Mouse (Mus musculus): Measurements from ENCODE around the gene Gys1.
"Not testable (repeated sequence)": the region's sequence is repeated elsewhere in the genome, so short reads cannot be mapped to it uniquely, and the experiment has no call there.

DNA sequence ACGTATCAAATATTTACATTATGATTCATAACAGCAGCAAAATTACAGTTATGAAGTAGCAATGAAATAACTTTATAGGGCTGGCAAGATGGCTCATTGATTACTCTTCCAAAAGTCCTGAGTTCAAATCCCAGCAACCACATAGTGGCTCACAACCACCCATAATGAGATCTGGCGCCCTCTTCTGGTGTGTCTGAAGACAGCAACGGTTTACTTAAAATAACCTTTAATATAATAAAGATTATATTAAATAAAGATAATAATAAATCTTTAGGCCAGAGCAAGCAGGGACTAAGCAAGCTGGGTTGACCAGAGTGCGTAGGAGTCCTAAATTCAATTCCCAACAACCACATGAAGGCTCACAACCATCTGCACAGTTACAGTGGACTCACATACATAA is 28.2 kb downstream of the Gys1 start:
- not testable (repeated sequence) for TF ChIP-seq CTCF (IDR thresholded peaks at IDR 0.05; ENCODE audit: extremely low read depth, insufficient read depth, insufficient read length, insufficient replicate concordance); POLR2A (IDR thresholded peaks at IDR 0.05; ENCODE audit: low read depth, low read length)
